Comparison of ENCODE assay signal across 11 mouse cellular contexts in the genomic region with DNA sequence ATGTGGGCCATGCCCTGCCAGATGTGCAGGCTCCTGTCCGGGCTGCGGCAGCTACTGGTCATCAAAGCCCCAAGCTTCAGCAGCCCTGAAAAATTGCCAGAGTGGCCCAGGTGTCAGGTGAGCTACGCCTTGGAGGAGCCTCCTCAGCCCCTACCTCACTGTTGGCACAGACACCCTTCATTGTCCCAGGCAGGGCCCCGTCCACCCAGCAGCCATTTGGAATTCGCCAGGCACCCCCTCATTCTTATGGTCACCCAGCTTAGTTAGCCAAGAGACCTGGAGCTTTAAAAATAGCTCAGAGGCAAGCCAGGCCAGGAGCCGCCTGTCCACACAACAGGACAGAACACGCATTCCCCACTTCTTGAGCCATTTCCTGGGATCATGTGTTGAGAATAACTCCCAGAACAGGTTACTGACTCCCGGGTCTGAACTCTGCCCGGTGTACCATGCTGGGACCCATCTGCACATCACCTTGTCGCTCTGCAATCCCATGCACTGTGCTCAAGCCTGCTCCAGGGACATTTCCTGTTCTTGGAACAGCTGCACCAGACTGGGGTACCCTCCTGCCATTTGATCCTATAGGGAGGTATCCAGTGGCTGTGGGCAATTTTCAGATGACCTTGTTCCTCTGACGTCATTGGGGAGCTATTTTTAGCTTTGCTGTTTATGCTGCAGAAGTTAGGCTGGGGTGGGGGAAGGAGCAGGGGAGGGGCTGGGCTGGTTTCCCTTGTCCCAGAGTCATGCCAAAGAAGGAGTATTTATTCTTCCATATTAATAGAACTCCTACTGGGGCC. TPM values are rescaled to one million over a fixed set of nuclear protein-coding genes. Genes with fewer than 3 reads are reported as not detected.
A peak's percentile ranks its signal among the peaks of the same experiment; 100 is the strongest.
DNase-seq lines count a peak whose midpoint lies in the region; ATAC-seq and TF ChIP-seq lines count a peak whose summit lies in the region.
"Had no signal": no experiment of that assay in that cellular context is flagged by ENCODE, and none has a peak within 500 bp of the region (broad histone marks: within the 10 kb centered on the region; RNA-seq: fewer than 3 reads in every experiment).

No protein-coding gene starts in this region.

- 36% methylated on average over 11 of the region's 11 CpGs for WGBS in lung, postnatal 0 days
- 44% methylated on average over 11 of the region's 11 CpGs for WGBS in lung, adult 2 months
- WGBS in heart, embryonic 14.5 days = 28% methylated on average over 11 of the region's 11 CpGs

- H3K27me3 ChIP-seq in lung, postnatal 0 days (replicated peaks; ENCODE audit: insufficient read depth, low read length) = no peaks in the 10 kb centered on the region
- peaks cover 4% of the 10 kb centered on the region for H3K27me3 ChIP-seq in heart, embryonic 14.5 days (ENCODE audit: control insufficient read depth, insufficient read depth, low read length)

- no peak overlapping the region for H3K27ac ChIP-seq in lung, postnatal 0 days (ENCODE audit: low read length)
- H3K27ac ChIP-seq in heart, embryonic 14.5 days (replicated peaks in 1 of 2; ENCODE audit: control insufficient read depth in 1 of 2, insufficient read depth in 1 of 2, low read depth in 2 of 2, low read length in 2 of 2) = peak overlapping the region; percentile 92 to 96

- no peaks in the 10 kb centered on the region for H3K4me1 ChIP-seq in lung, postnatal 0 days (ENCODE audit: insufficient read depth, low read depth, low read length)
- H3K4me1 ChIP-seq in lung, adult 2 months (ENCODE audit: control insufficient read depth, insufficient read depth, low read length) = no peaks in the 10 kb centered on the region; the same call in 1 of the 2 replicates
- H3K4me1 ChIP-seq in heart, embryonic 14.5 days (ENCODE audit: control insufficient read depth in 2 of 2, insufficient read depth in 2 of 2, low read length in 2 of 2) = peaks cover 33 to 35% of the 10 kb centered on the region in 2 experiments

- peak; percentile 31 for DNase-seq in adrenal gland, postnatal 14 days
- DNase-seq in adrenal gland, postnatal 25 days = no peak
- DNase-seq in lung, postnatal 0 days (ENCODE audit: low spot score) = peak; percentile 41
- DNase-seq in lung, adult 2 months = no peak
- DNase-seq in naive thymus-derived CD4-positive, alpha-beta T cell, adult 2 months (ENCODE audit: low read depth) = peak; percentile 18
- DNase-seq in left cerebral cortex, postnatal 36 days (ENCODE audit: low spot score in 2 of 2) = no peak
- DNase-seq: layer of hippocampus, postnatal 36 days had no signal

- intact Hi-C loops in left cerebral cortex, postnatal 36 days (cut with DNase I) = no loop called here

- no peak for TF ChIP-seq CTCF in lung, postnatal 0 days (IDR thresholded peaks at IDR 0.05)
- no peak for TF ChIP-seq CTCF in lung, adult 2 months (IDR thresholded peaks at IDR 0.05; ENCODE audit: insufficient read depth, low read length)

- TF ChIP-seq POLR2A in lung, adult 2 months (IDR thresholded peaks at IDR 0.05; ENCODE audit: borderline replicate concordance, extremely low read depth, low read depth, low read length) = no peak

- TF ChIP-seq EP300 in lung, postnatal 0 days (IDR thresholded peaks at IDR 0.05) = no peak

- H3K36me3 ChIP-seq in lung, postnatal 0 days (ENCODE audit: insufficient read depth, low read length) = no peaks in the 10 kb centered on the region
- H3K36me3 ChIP-seq in heart, embryonic 14.5 days (ENCODE audit: control insufficient read depth, insufficient read depth, low read length) = no peaks in the 10 kb centered on the region

- peak; percentile 37 for ATAC-seq in lung, postnatal 0 days
- ATAC-seq in heart, embryonic 14.5 days (ENCODE audit: insufficient number of reproducible peaks, insufficient read depth, low FRiP score, low read depth) = peak; percentile 44
- no peak for ATAC-seq in megakaryocyte-erythroid progenitor cell, adult 5-6 weeks (replicated peaks; ENCODE audit: low FRiP score, low TSS enrichment, poor library complexity, severe bottlenecking)

- H3K9me3 ChIP-seq in lung, postnatal 0 days (ENCODE audit: low read length) = no peaks in the 10 kb centered on the region
- no peaks in the 10 kb centered on the region for H3K9me3 ChIP-seq in heart, embryonic 14.5 days (ENCODE audit: control insufficient read depth, low read length)

- H3K4me2 ChIP-seq in lung, postnatal 0 days (replicated peaks; ENCODE audit: low read depth, low read length) = no peak overlapping the region
- peak overlapping the region; percentile 40 for H3K4me2 ChIP-seq in heart, embryonic 14.5 days (ENCODE audit: low read length)

- H3K4me3 ChIP-seq in lung, postnatal 0 days (ENCODE audit: low read depth, low read length) = no peak overlapping the region
- H3K4me3 ChIP-seq in lung, adult 2 months (replicated peaks; ENCODE audit: extremely low read depth, low read depth, low read length) = no peak overlapping the region
- H3K4me3 ChIP-seq in heart, embryonic 14.5 days (ENCODE audit: control insufficient read depth in 1 of 2, insufficient read depth in 1 of 2, low read depth in 1 of 2, low read length in 2 of 2) = no peak overlapping the region

- H3K9ac ChIP-seq in lung, postnatal 0 days (replicated peaks; ENCODE audit: low read depth) = no peak overlapping the region
- peak overlapping the region; percentile 48; the same call in 1 of the 2 replicates for H3K9ac ChIP-seq in heart, embryonic 14.5 days (ENCODE audit: low read length)

RNA-seq across cellular contexts. Expression of a gene that starts 5.9 kb away (rescaled TPM):
- not detected in 2 replicates for total RNA-seq in adrenal gland, postnatal 14 days (2021)
- total RNA-seq in adrenal gland, postnatal 25 days (2021) = not detected in 2 replicates
- polyA plus RNA-seq in lung, postnatal 0 days (2015; fragmentation: Nextera tagmentation; extraction: Ambion mirVana) = 0.04 TPM in 1 of 2 replicates, not detected in the other
- polyA plus RNA-seq in lung, adult 2 months (2012; rRNA removed) = 0.29 and 3.9 TPM in 2 replicates
- not detected in 2 replicates for polyA plus RNA-seq in heart, embryonic 14.5 days (2014; fragmentation: Nextera tagmentation; extraction: Ambion mirVana)
- not detected in 2 replicates for total RNA-seq in megakaryocyte-erythroid progenitor cell, adult 5-6 weeks (2014; fragmentation: Nextera tagmentation)
- total RNA-seq in megakaryocyte-erythroid progenitor cell, adult 5-6 weeks (2017) = not detected in 2 replicates
- not detected for total RNA-seq in left cerebral cortex, postnatal 36 days (2021)
- total RNA-seq: adrenal gland, adult 18-20 months; layer of hippocampus, postnatal 36 days had no signal
- polyA plus RNA-seq: cortical plate, adult 2 months had no signal

RNA-seq across cellular contexts. Expression of a gene that starts 27.8 kb away (rescaled TPM):
- 3.6 and 6.1 TPM in 2 replicates for total RNA-seq in adrenal gland, postnatal 14 days (2021)
- 2.1 and 2.9 TPM in 2 replicates for total RNA-seq in adrenal gland, postnatal 25 days (2021)
- 11.0 and 13.2 TPM in 2 replicates for polyA plus RNA-seq in lung, postnatal 0 days (2015; fragmentation: Nextera tagmentation; extraction: Ambion mirVana)
- polyA plus RNA-seq in lung, adult 2 months (2012; rRNA removed) = 11.1 and 12.9 TPM in 2 replicates
- polyA plus RNA-seq in heart, embryonic 14.5 days (2014; fragmentation: Nextera tagmentation; extraction: Ambion mirVana) = 5.3 and 5.6 TPM in 2 replicates
- total RNA-seq in megakaryocyte-erythroid progenitor cell, adult 5-6 weeks (2014; fragmentation: Nextera tagmentation) = not detected in 2 replicates
- total RNA-seq in megakaryocyte-erythroid progenitor cell, adult 5-6 weeks (2017) = not detected in 2 replicates
- total RNA-seq in left cerebral cortex, postnatal 36 days (2021) = under 1 TPM; 0.49 to 0.50 TPM

RNA-seq across cellular contexts. Expression of a gene that starts 46.3 kb away (rescaled TPM):
- 2.8 and 4.4 TPM in 2 replicates for total RNA-seq in adrenal gland, postnatal 14 days (2021)
- total RNA-seq in adrenal gland, postnatal 25 days (2021) = 1.0 and 4.9 TPM in 2 replicates
- not detected in 2 replicates for polyA plus RNA-seq in lung, postnatal 0 days (2015; fragmentation: Nextera tagmentation; extraction: Ambion mirVana)
- polyA plus RNA-seq in lung, adult 2 months (2012; rRNA removed) = 0.37 and 0.60 TPM in 2 replicates
- polyA plus RNA-seq in heart, embryonic 14.5 days (2014; fragmentation: Nextera tagmentation; extraction: Ambion mirVana) = not detected in 2 replicates
- total RNA-seq in megakaryocyte-erythroid progenitor cell, adult 5-6 weeks (2014; fragmentation: Nextera tagmentation) = not detected in 2 replicates
- total RNA-seq in megakaryocyte-erythroid progenitor cell, adult 5-6 weeks (2017) = not detected in 2 replicates
- 10 to 100 TPM; 14.7 to 23.6 TPM for total RNA-seq in left cerebral cortex, postnatal 36 days (2021)

RNA-seq across cellular contexts. Expression of a gene that starts 57.1 kb away (rescaled TPM):
- 0.48 and 1.1 TPM in 2 replicates for total RNA-seq in adrenal gland, postnatal 14 days (2021)
- not detected in 2 replicates for total RNA-seq in adrenal gland, postnatal 25 days (2021)
- polyA plus RNA-seq in lung, postnatal 0 days (2015; fragmentation: Nextera tagmentation; extraction: Ambion mirVana) = 1.1 and 1.8 TPM in 2 replicates
- 3.4 and 3.8 TPM in 2 replicates for polyA plus RNA-seq in lung, adult 2 months (2012; rRNA removed)
- polyA plus RNA-seq in heart, embryonic 14.5 days (2014; fragmentation: Nextera tagmentation; extraction: Ambion mirVana) = 0.30 TPM in 1 of 2 replicates, not detected in the other
- total RNA-seq in megakaryocyte-erythroid progenitor cell, adult 5-6 weeks (2014; fragmentation: Nextera tagmentation) = not detected in 2 replicates
- total RNA-seq in megakaryocyte-erythroid progenitor cell, adult 5-6 weeks (2017) = not detected in 2 replicates
- total RNA-seq in left cerebral cortex, postnatal 36 days (2021) = 1 to 10 TPM; 1.3 to 3.6 TPM

RNA-seq across cellular contexts. Expression of a gene that starts 57.5 kb away (rescaled TPM):
- 16.6 and 20.3 TPM in 2 replicates for total RNA-seq in adrenal gland, postnatal 14 days (2021)
- 9.6 and 13.5 TPM in 2 replicates for total RNA-seq in adrenal gland, postnatal 25 days (2021)
- polyA plus RNA-seq in lung, postnatal 0 days (2015; fragmentation: Nextera tagmentation; extraction: Ambion mirVana) = 3.1 and 5.7 TPM in 2 replicates
- 0.63 and 0.77 TPM in 2 replicates for polyA plus RNA-seq in lung, adult 2 months (2012; rRNA removed)
- polyA plus RNA-seq in heart, embryonic 14.5 days (2014; fragmentation: Nextera tagmentation; extraction: Ambion mirVana) = 56.2 and 60.8 TPM in 2 replicates
- 51.9 and 52.3 TPM in 2 replicates for total RNA-seq in megakaryocyte-erythroid progenitor cell, adult 5-6 weeks (2014; fragmentation: Nextera tagmentation)
- 79.0 and 103 TPM in 2 replicates for total RNA-seq in megakaryocyte-erythroid progenitor cell, adult 5-6 weeks (2017)
- 1 to 10 TPM; 3.2 to 3.6 TPM for total RNA-seq in left cerebral cortex, postnatal 36 days (2021)

Comparison
In these comparisons a context has a peak if more than half of its experiments do, and no peak if none do; other contexts are left out.
1. DNase-seq: peak in adrenal gland, postnatal 14 days (single experiment), lung, postnatal 0 days (single experiment) and naive thymus-derived CD4-positive, alpha-beta T cell, adult 2 months (single experiment); none in adrenal gland, postnatal 25 days (single experiment), lung, adult 2 months (single experiment) and left cerebral cortex, postnatal 36 days (0 of 2).